Mouse (Mus musculus): ENCODE results near the gene Dhx34. TPM values are rescaled to one million over a fixed set of nuclear protein-coding genes. Genes with fewer than 3 reads are reported as not detected.
A peak's percentile ranks its signal among the peaks of the same experiment; 100 is the strongest.
"Not testable (repeated sequence)": the region's sequence is repeated elsewhere in the genome, so short reads cannot be mapped to it uniquely, and the experiment has no call there.

The Dhx34 gene
- polyA plus RNA-seq, 1 experiment from 2014 or later = 9.2 TPM

- Histone ChIP-seq H3K9me3 (ENCODE audit: control insufficient read depth, low read length) (no peaks in the 10 kb centered on the region), H3K27ac (replicated peaks; ENCODE audit: low read depth, low read length) (no peak overlapping the region), H3K4me1 (ENCODE audit: control insufficient read depth, insufficient read depth, low read length) (no peaks in the 10 kb centered on the region), H3K4me2 (ENCODE audit: low read depth, low read length) (no peak overlapping the region), H3K36me3 (ENCODE audit: control insufficient read depth, insufficient read depth, low read length) (no peaks in the 10 kb centered on the region), H3K9ac (ENCODE audit: low read depth, low read length) (no peak overlapping the region), H3K4me3 (ENCODE audit: low read depth, low read length) (no peak overlapping the region), H3K27me3 (replicated peaks; ENCODE audit: control insufficient read depth, insufficient read depth, low read length) (no peaks in the 10 kb centered on the region)
- ATAC-seq (ENCODE audit: low read depth) = no peak
- DNase-seq (ENCODE audit: low spot score) = no peak
- 88% methylated on average over 11 of the region's 11 CpGs for WGBS
Measured at GRCm38 (mm10) chr7:16257830-16258229, 36.0 kb upstream of the Dhx34 start.

DNA sequence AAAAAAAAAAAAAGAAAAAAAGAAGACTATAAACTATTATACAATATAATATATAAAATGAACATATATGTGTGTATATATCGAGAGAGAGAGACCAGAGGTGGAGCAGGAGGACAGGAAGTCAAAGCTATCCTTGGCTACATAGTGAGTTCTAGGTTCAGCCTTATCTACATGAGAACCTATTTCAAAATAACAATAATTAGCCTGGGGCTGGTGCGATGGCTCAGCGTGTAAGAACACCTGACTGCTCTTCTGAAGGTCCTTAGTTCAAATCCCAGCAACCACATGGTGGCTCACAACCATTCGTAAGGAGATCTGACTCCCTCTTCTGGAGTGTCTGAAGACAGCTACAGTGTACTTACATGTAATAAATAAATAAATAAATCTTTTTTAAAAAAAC lies 34.1 kb upstream of the Dhx34 start:
- WGBS = 93% methylated on average over 4 of the region's 4 CpGs
- H3K9me3 ChIP-seq (ENCODE audit: control insufficient read depth, low read length); H3K4me1 ChIP-seq (ENCODE audit: control insufficient read depth, insufficient read depth, low read length); DNase-seq (ENCODE audit: low spot score); H3K27ac ChIP-seq (replicated peaks; ENCODE audit: low read depth, low read length); ATAC-seq (ENCODE audit: low read depth); H3K4me3 ChIP-seq (ENCODE audit: low read depth, low read length); H3K9ac ChIP-seq (ENCODE audit: low read depth, low read length); H3K27me3 ChIP-seq (replicated peaks; ENCODE audit: control insufficient read depth, insufficient read depth, low read length); H3K36me3 ChIP-seq (ENCODE audit: control insufficient read depth, insufficient read depth, low read length); H3K4me2 ChIP-seq (ENCODE audit: low read depth, low read length): not testable (repeated sequence)

- DNase-seq (ENCODE audit: low spot score) (no peak), ATAC-seq (ENCODE audit: low read depth) (no peak)
- H3K36me3 ChIP-seq (ENCODE audit: control insufficient read depth, insufficient read depth, low read length) = no peaks in the 10 kb centered on the region
- no peaks in the 10 kb centered on the region for H3K9me3 ChIP-seq (ENCODE audit: control insufficient read depth, low read length)
- H3K4me1 ChIP-seq (ENCODE audit: control insufficient read depth, insufficient read depth, low read length) = no peaks in the 10 kb centered on the region
- no peak overlapping the region for H3K4me3 ChIP-seq (ENCODE audit: low read depth, low read length)
- no peak overlapping the region for H3K9ac ChIP-seq (ENCODE audit: low read depth, low read length)
- H3K4me2 ChIP-seq (ENCODE audit: low read depth, low read length) = no peak overlapping the region
- no peak overlapping the region for H3K27ac ChIP-seq (replicated peaks; ENCODE audit: low read depth, low read length)
- H3K27me3 ChIP-seq (replicated peaks; ENCODE audit: control insufficient read depth, insufficient read depth, low read length) = no peaks in the 10 kb centered on the region
- 62% methylated on average over 4 of the region's 4 CpGs for WGBS
Measured at GRCm38 (mm10) chr7:16254195-16254594, 32.4 kb upstream of the Dhx34 start.

GRCm38 (mm10) chr7:16250687-16251086 lies 28.9 kb upstream of the Dhx34 start:
- H3K4me3 ChIP-seq (ENCODE audit: low read depth, low read length) = no peak overlapping the region
- H3K4me2 ChIP-seq (ENCODE audit: low read depth, low read length) = no peak overlapping the region
- H3K36me3 ChIP-seq (ENCODE audit: control insufficient read depth, insufficient read depth, low read length) = no peaks in the 10 kb centered on the region
- no peaks in the 10 kb centered on the region for H3K4me1 ChIP-seq (ENCODE audit: control insufficient read depth, insufficient read depth, low read length)
- no peak for DNase-seq (ENCODE audit: low spot score)
- no peak for ATAC-seq (ENCODE audit: low read depth)
- H3K27ac ChIP-seq (replicated peaks; ENCODE audit: low read depth, low read length) = no peak overlapping the region
- no peaks in the 10 kb centered on the region for H3K27me3 ChIP-seq (replicated peaks; ENCODE audit: control insufficient read depth, insufficient read depth, low read length)
- WGBS = 83% methylated on average over 5 of the region's 5 CpGs
- H3K9ac ChIP-seq (ENCODE audit: low read depth, low read length) = no peak overlapping the region
- H3K9me3 ChIP-seq (ENCODE audit: control insufficient read depth, low read length) = no peaks in the 10 kb centered on the region

- no peak for ATAC-seq (ENCODE audit: low read depth)
- no peaks in the 10 kb centered on the region for H3K4me1 ChIP-seq (ENCODE audit: control insufficient read depth, insufficient read depth, low read length)
- H3K9ac ChIP-seq (ENCODE audit: low read depth, low read length) = no peak overlapping the region
- H3K4me2 ChIP-seq (ENCODE audit: low read depth, low read length) = no peak overlapping the region
- no peaks in the 10 kb centered on the region for H3K36me3 ChIP-seq (ENCODE audit: control insufficient read depth, insufficient read depth, low read length)
- no peaks in the 10 kb centered on the region for H3K27me3 ChIP-seq (replicated peaks; ENCODE audit: control insufficient read depth, insufficient read depth, low read length)
- DNase-seq (ENCODE audit: low spot score) = no peak
- H3K9me3 ChIP-seq (ENCODE audit: control insufficient read depth, low read length) = no peaks in the 10 kb centered on the region
- whole genome bisulfite sequencing = 83% methylated on average over 1 of the region's 4 CpGs
- no peak overlapping the region for H3K27ac ChIP-seq (replicated peaks; ENCODE audit: low read depth, low read length)
- no peak overlapping the region for H3K4me3 ChIP-seq (ENCODE audit: low read depth, low read length)
Measured at GRCm38 (mm10) chr7:16245958-16246357, 24.1 kb upstream of the Dhx34 start.

- WGBS = 68% methylated on average over 5 of the region's 5 CpGs
- ATAC-seq (ENCODE audit: low read depth) = no peak
- H3K4me3 ChIP-seq (ENCODE audit: low read depth, low read length) = no peak within 1 kb of the TSS
Measured at GRCm38 (mm10) chr7:16244067-16244466, 22.2 kb upstream of the Dhx34 start, which contains the start of gene C5ar2. Gene C5ar2, minus strand, starts transcription at chr7:16244154.

GRCm38 (mm10) chr7:16242198-16242597 lies 20.4 kb upstream of the Dhx34 start:
- Histone ChIP-seq H3K4me2 (ENCODE audit: low read depth, low read length) (no peak overlapping the region), H3K4me3 (ENCODE audit: low read depth, low read length) (no peak overlapping the region), H3K27me3 (replicated peaks; ENCODE audit: control insufficient read depth, insufficient read depth, low read length) (no peaks in the 10 kb centered on the region), H3K4me1 (ENCODE audit: control insufficient read depth, insufficient read depth, low read length) (no peaks in the 10 kb centered on the region), H3K9me3 (ENCODE audit: control insufficient read depth, low read length) (no peaks in the 10 kb centered on the region), H3K36me3 (ENCODE audit: control insufficient read depth, insufficient read depth, low read length) (no peaks in the 10 kb centered on the region), H3K9ac (ENCODE audit: low read depth, low read length) (no peak overlapping the region), H3K27ac (replicated peaks; ENCODE audit: low read depth, low read length) (no peak overlapping the region)
- ATAC-seq (ENCODE audit: low read depth) = no peak
- 77% methylated on average over 6 of the region's 6 CpGs for WGBS
- DNase-seq (ENCODE audit: low spot score) = no peak

More at GRCm38 (mm10) chr7:16244067-16244466, 22.2 kb upstream of the Dhx34 start, which contains the start of gene C5ar2:
- H3K27ac ChIP-seq (replicated peaks; ENCODE audit: low read depth, low read length) = no peak within 1 kb of the TSS
- no peaks in the 10 kb centered on the region for H3K27me3 ChIP-seq (replicated peaks; ENCODE audit: control insufficient read depth, insufficient read depth, low read length)
- H3K4me1 ChIP-seq (ENCODE audit: control insufficient read depth, insufficient read depth, low read length) = no peaks in the 10 kb centered on the region
- DNase-seq (ENCODE audit: low spot score) = peak; percentile 7
- H3K9ac ChIP-seq (ENCODE audit: low read depth, low read length) = no peak within 1 kb of the TSS
- no peak within 1 kb of the TSS for H3K4me2 ChIP-seq (ENCODE audit: low read depth, low read length)
- H3K9me3 ChIP-seq (ENCODE audit: control insufficient read depth, low read length) = no peaks in the 10 kb centered on the region
- H3K36me3 ChIP-seq (ENCODE audit: control insufficient read depth, insufficient read depth, low read length) = no peaks in the 10 kb centered on the region

DNA sequence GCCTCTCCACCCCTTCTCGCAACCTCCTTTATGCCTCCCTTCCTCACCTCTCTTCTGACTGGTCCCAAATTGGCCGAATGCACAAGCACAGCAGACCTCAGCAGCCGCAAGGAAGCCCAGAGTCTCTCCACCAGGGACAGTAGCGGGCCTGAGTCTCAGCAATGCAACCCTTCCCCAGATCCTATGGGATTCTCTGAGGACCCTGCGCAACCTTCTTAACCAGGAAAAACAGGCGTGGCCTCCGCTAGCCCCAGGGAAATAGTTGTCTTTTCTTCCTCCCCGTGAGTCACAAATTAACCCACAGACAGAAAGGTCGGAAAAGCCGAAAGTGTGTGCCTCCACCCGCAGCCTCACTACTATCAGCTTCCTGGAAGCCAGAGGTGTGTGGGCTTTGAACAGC lies 19.9 kb upstream of the Dhx34 start:
- ATAC-seq (ENCODE audit: low read depth) = no peak
- no peak for DNase-seq (ENCODE audit: low spot score)
- WGBS = 32% methylated on average over 10 of the region's 11 CpGs
- no peak overlapping the region for H3K9ac ChIP-seq (ENCODE audit: low read depth, low read length)
- H3K4me3 ChIP-seq (ENCODE audit: low read depth, low read length) = no peak overlapping the region
- H3K27me3 ChIP-seq (replicated peaks; ENCODE audit: control insufficient read depth, insufficient read depth, low read length) = no peaks in the 10 kb centered on the region
- no peaks in the 10 kb centered on the region for H3K4me1 ChIP-seq (ENCODE audit: control insufficient read depth, insufficient read depth, low read length)
- no peak overlapping the region for H3K27ac ChIP-seq (replicated peaks; ENCODE audit: low read depth, low read length)
- no peaks in the 10 kb centered on the region for H3K36me3 ChIP-seq (ENCODE audit: control insufficient read depth, insufficient read depth, low read length)
- no peaks in the 10 kb centered on the region for H3K9me3 ChIP-seq (ENCODE audit: control insufficient read depth, low read length)
- no peak overlapping the region for H3K4me2 ChIP-seq (ENCODE audit: low read depth, low read length)

DNA sequence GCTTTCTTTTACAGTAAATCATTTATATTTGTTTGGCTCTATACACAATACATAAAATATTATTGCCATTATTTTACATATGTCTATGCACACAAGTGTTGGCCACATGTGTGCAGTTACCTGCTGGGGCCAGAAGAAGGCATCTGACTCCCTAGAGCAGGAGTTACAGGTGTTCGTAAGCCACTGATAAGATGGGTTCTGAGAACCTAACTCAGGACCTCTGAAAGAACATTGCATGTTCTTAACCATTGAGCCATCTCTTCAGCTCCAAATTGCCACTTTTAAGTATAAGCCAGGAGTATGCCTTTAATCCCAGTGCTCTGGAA lies 19.1 kb upstream of the Dhx34 start:
- DNase-seq (ENCODE audit: low spot score) (no peak), ATAC-seq (ENCODE audit: low read depth) (no peak)
- 93% methylated on average over 1 of the region's 1 CpGs for WGBS
- Histone ChIP-seq H3K4me3 (ENCODE audit: low read depth, low read length) (no peak overlapping the region), H3K9me3 (ENCODE audit: control insufficient read depth, low read length) (no peaks in the 10 kb centered on the region), H3K4me1 (ENCODE audit: control insufficient read depth, insufficient read depth, low read length) (no peaks in the 10 kb centered on the region), H3K4me2 (ENCODE audit: low read depth, low read length) (no peak overlapping the region), H3K9ac (ENCODE audit: low read depth, low read length) (no peak overlapping the region), H3K27ac (replicated peaks; ENCODE audit: low read depth, low read length) (no peak overlapping the region), H3K27me3 (replicated peaks; ENCODE audit: control insufficient read depth, insufficient read depth, low read length) (no peaks in the 10 kb centered on the region), H3K36me3 (ENCODE audit: control insufficient read depth, insufficient read depth, low read length) (no peaks in the 10 kb centered on the region)
